Mouse (Mus musculus) kidney, adult 2 months (tissue): Measurements from ENCODE around the gene S1pr3. TPM values are rescaled to one million over a fixed set of nuclear protein-coding genes. Genes with fewer than 3 reads are reported as not detected.

Experiments
- DNase-seq: peaks from one replicate; pipeline ENCODE4 v3.0.0; 2021
- H3K27ac ChIP-seq: fragments of 200-500 bp; 2 replicates; pipeline ENCODE4 v1.5.1; 2012; ENCODE audit warnings: low read depth, low read length, control low read depth, inconsistent platforms; ENCODE audit not compliant: insufficient read depth
- H3K27me3 ChIP-seq: fragments of 200-500 bp; replicated peaks from 2 replicates; pipeline ENCODE4 v1.6.1; 2012; ENCODE audit warnings: mild to moderate bottlenecking, moderate library complexity, low read length, inconsistent platforms; ENCODE audit not compliant: control insufficient read depth, insufficient read depth
- H3K36me3 ChIP-seq: fragments of 200-500 bp; 2 replicates; pipeline ENCODE4 v1.6.1; 2012; ENCODE audit warnings: mild to moderate bottlenecking, moderate library complexity, low read length, inconsistent platforms; ENCODE audit not compliant: control insufficient read depth, insufficient read depth
- H3K4me1 ChIP-seq: fragments of 200-500 bp; 2 replicates; pipeline ENCODE4 v1.6.1; 2011; ENCODE audit warnings: low read length; ENCODE audit not compliant: control insufficient read depth, insufficient read depth
- H3K4me3 ChIP-seq: fragments of 200-500 bp; 2 replicates; pipeline ENCODE4 v1.5.1; 2011; ENCODE audit warnings: mild to moderate bottlenecking, low read depth, low read length, control low read depth; ENCODE audit not compliant: insufficient read depth
- CTCF ChIP-seq: fragments of 200-500 bp; conservative IDR thresholded peaks from 2 replicates; pipeline ENCODE4 v1.5.1; 2011; ENCODE audit warnings: low read depth, mild to moderate bottlenecking, control low read depth, low read length, moderate library complexity, mixed read lengths; ENCODE audit not compliant: insufficient read depth, insufficient read length
- POLR2A ChIP-seq: fragments of 200-500 bp; IDR thresholded peaks from one replicate; pipeline ENCODE4 v1.6.1; 2011; ENCODE audit warnings: low read depth, low read length, control low read depth
- WGBS: fragments of 180-500 bp; shearing (Covaris S2); methylation state at CpG from one replicate; pipeline ENCODE4 v1.1.7; 2018; 5-methylcytosine and 5-hydroxymethylcytosine counted together
- polyA plus RNA-seq: library from polyadenylated mRNA; depleted of rRNA; stranded (reverse); fragments of >200 nt; gene quantifications from 2 replicates; pipeline ENCODE4 v1.2.3, GENCODE M21; 2012

The S1pr3 gene
- polyA plus RNA-seq, 1 experiment = 15.6 TPM

- no peak for DNase-seq
- Histone ChIP-seq H3K4me3 (no peak overlapping the region), H3K4me1 (no peaks in the 10 kb centered on the region), H3K27me3 (no peaks in the 10 kb centered on the region), H3K36me3 (no peaks in the 10 kb centered on the region), H3K27ac (no peak overlapping the region)
- TF ChIP-seq POLR2A = no peak
- TF ChIP-seq CTCF = no peak
- WGBS = 84% methylated on average over 11 of the region's 11 CpGs
Observed at GRCm38 (mm10) chr13:51416727-51417126, 8.3 kb downstream of the S1pr3 start.

GRCm38 (mm10) chr13:51417796-51418195 lies 9.4 kb downstream of the S1pr3 start:
- peak overlapping the region; percentile 25; the same call in 1 of the 2 replicates for H3K27ac ChIP-seq
- no peaks in the 10 kb centered on the region for H3K4me1 ChIP-seq
- no peaks in the 10 kb centered on the region for H3K27me3 ChIP-seq
- TF ChIP-seq CTCF (no peak), POLR2A (no peak)
- WGBS = 57% methylated on average over 6 of the region's 6 CpGs
- no peaks in the 10 kb centered on the region for H3K36me3 ChIP-seq
- peak; percentile 53 for DNase-seq
- H3K4me3 ChIP-seq = no peak overlapping the region

GRCm38 (mm10) chr13:51418268-51418941 lies 10.0 kb downstream of the S1pr3 start:
- TF ChIP-seq CTCF (peak; percentile 94), POLR2A (no peak)
- Histone ChIP-seq H3K27me3 (no peaks in the 10 kb centered on the region), H3K36me3 (no peaks in the 10 kb centered on the region), H3K27ac (peak overlapping the region; percentile 14; the same call in 1 of the 2 replicates), H3K4me3 (no peak overlapping the region), H3K4me1 (no peaks in the 10 kb centered on the region)
- WGBS = 8% methylated on average over 20 of the region's 20 CpGs
- peak; percentile 94 for DNase-seq

GRCm38 (mm10) chr13:51418942-51419451 lies 10.6 kb downstream of the S1pr3 start:
- H3K27me3 ChIP-seq = no peaks in the 10 kb centered on the region
- TF ChIP-seq POLR2A = no peak
- TF ChIP-seq CTCF = no peak
- no peak for DNase-seq
- H3K27ac ChIP-seq = no peak overlapping the region
- H3K4me3 ChIP-seq = no peak overlapping the region
- H3K4me1 ChIP-seq = no peaks in the 10 kb centered on the region
- no peaks in the 10 kb centered on the region for H3K36me3 ChIP-seq
- 72% methylated on average over 19 of the region's 19 CpGs for WGBS

GRCm38 (mm10) chr13:51419501-51419900 lies 11.1 kb downstream of the S1pr3 start:
- no peaks in the 10 kb centered on the region for H3K4me1 ChIP-seq
- DNase-seq = no peak
- H3K27ac ChIP-seq = no peak overlapping the region
- TF ChIP-seq CTCF = no peak
- H3K4me3 ChIP-seq = no peak overlapping the region
- 85% methylated on average over 15 of the region's 15 CpGs for WGBS
- no peaks in the 10 kb centered on the region for H3K27me3 ChIP-seq
- H3K36me3 ChIP-seq = no peaks in the 10 kb centered on the region

GRCm38 (mm10) chr13:51420861-51421260 lies 12.4 kb downstream of the S1pr3 start:
- Histone ChIP-seq H3K36me3 (no peaks in the 10 kb centered on the region), H3K4me1 (no peaks in the 10 kb centered on the region), H3K27me3 (no peaks in the 10 kb centered on the region), H3K4me3 (no peak overlapping the region), H3K27ac (no peak overlapping the region)
- 81% methylated on average over 9 of the region's 9 CpGs for WGBS
- no peak for TF ChIP-seq CTCF
- TF ChIP-seq POLR2A = no peak
- no peak for DNase-seq

- WGBS = 86% methylated on average over 9 of the region's 9 CpGs
- TF ChIP-seq CTCF (no peak), POLR2A (no peak)
Observed at GRCm38 (mm10) chr13:51423647-51424046, 15.2 kb downstream of the S1pr3 start.

More at GRCm38 (mm10) chr13:51423647-51424046, 15.2 kb downstream of the S1pr3 start:
- Histone ChIP-seq H3K4me3 (no peak overlapping the region), H3K27me3 (no peaks in the 10 kb centered on the region), H3K27ac (no peak overlapping the region), H3K36me3 (no peaks in the 10 kb centered on the region), H3K4me1 (no peaks in the 10 kb centered on the region)
- DNase-seq = no peak
